Mouse (Mus musculus): ENCODE data around the gene Kdelr1.

- TF ChIP-seq EP300 (IDR thresholded peaks at IDR 0.05; ENCODE audit: low read depth) (no peak), CTCF (IDR thresholded peaks at IDR 0.05; ENCODE audit: low read depth) (no peak)
Measured at GRCm38 (mm10) chr7:45831128-45831525, 41.4 kb upstream of the Kdelr1 start.

All from heart, postnatal 0 days (tissue).